Mouse (Mus musculus) stomach, embryonic 16.5 days (tissue): ENCODE data around the gene Gm13119. TPM values are rescaled to one million over a fixed set of nuclear protein-coding genes. Genes with fewer than 3 reads are reported as not detected.

Source experiments
- ATAC-seq: fragments of 200-750 bp; cut with Nextera tagmentation; 2 replicates; pipeline ENCODE4 v1.8.0; 2017; ENCODE audit warnings: moderate number of reproducible peaks, moderate TSS enrichment; ENCODE audit not compliant: insufficient read depth, low FRiP score
- H3K27ac ChIP-seq: fragments of 300-500 bp; sonication (generic); 2 replicates; pipeline ENCODE4 v1.5.1; 2014; ENCODE audit warnings: low read length
- H3K27me3 ChIP-seq: fragments of 300-500 bp; sonication (generic); 2 replicates; pipeline ENCODE4 v1.6.1; 2014; ENCODE audit warnings: low read length, control low read depth, mixed read lengths; ENCODE audit not compliant: control insufficient read depth, insufficient read depth
- H3K36me3 ChIP-seq: fragments of 300-500 bp; sonication (generic); 2 replicates; pipeline ENCODE4 v1.6.1; 2014; ENCODE audit warnings: low read length; ENCODE audit not compliant: control insufficient read depth, insufficient read depth
- H3K4me1 ChIP-seq: fragments of 300-500 bp; sonication (generic); 2 replicates; pipeline ENCODE4 v1.6.1; 2014; ENCODE audit warnings: low read length, control low read depth, mixed read lengths; ENCODE audit not compliant: control insufficient read depth, insufficient read depth
- H3K4me2 ChIP-seq: fragments of 300-500 bp; sonication (generic); 2 replicates; pipeline ENCODE4 v1.6.1; 2014; ENCODE audit warnings: low read depth, low read length, mixed read lengths
- H3K4me3 ChIP-seq: fragments of 300-500 bp; sonication (generic); replicated peaks from 2 replicates; pipeline ENCODE4 v1.5.1; 2014; ENCODE audit warnings: mild to moderate bottlenecking, low read length
- H3K9ac ChIP-seq: fragments of 300-500 bp; sonication (generic); 2 replicates; pipeline ENCODE4 v1.6.1; 2014; ENCODE audit warnings: low read length
- H3K9me3 ChIP-seq: fragments of 300-500 bp; sonication (generic); replicated peaks from 2 replicates; pipeline ENCODE4 v1.6.1; 2016; ENCODE audit warnings: low read length, control low read depth; ENCODE audit not compliant: control insufficient read depth
- WGBS: fragments of 180-500 bp; shearing (Covaris S2); extraction: QIAGEN DNeasy Blood & Tissue Kit; methylation state at CpG from one replicate; pipeline ENCODE4 v1.1.7; 2014; 5-methylcytosine and 5-hydroxymethylcytosine counted together
- polyA plus RNA-seq: library from polyadenylated mRNA; unstranded; fragments of >200 nt; fragmentation: Nextera tagmentation; extraction: Ambion mirVana; gene quantifications from 2 replicates; pipeline ENCODE4 v1.2.1, GENCODE M21; 2015

Gene Gm13119
- polyA plus RNA-seq, 1 experiment from 2014 or later: not detected

GRCm38 (mm10) chr4:144408290-144408689 is 50.5 kb downstream of the Gm13119 start, which contains the start of gene Pramef12:
Pramef12 (minus strand) TSS chr4:144408464.
- Histone ChIP-seq H3K36me3 (no peaks in the 10 kb centered on the region), H3K27me3 (no peaks in the 10 kb centered on the region), H3K9ac (no peak within 1 kb of the TSS), H3K4me3 (no peak within 1 kb of the TSS), H3K27ac (no peak within 1 kb of the TSS), H3K9me3 (no peaks in the 10 kb centered on the region), H3K4me1 (peaks cover 3% of the 10 kb centered on the region; the same call in 1 of the 2 replicates), H3K4me2 (no peak within 1 kb of the TSS)
- no peak for ATAC-seq
- WGBS: 71% methylated on average over 9 of the region's 9 CpGs

Other genes starting within 250 kb of the Gm13119 start
- not detected in 2 replicates for gene Oog3, start 195.3 kb upstream of the Gm13119 start, polyA plus RNA-seq
- gene Oog2, start 167.2 kb upstream of the Gm13119 start, polyA plus RNA-seq: not detected in 2 replicates
- not detected in 2 replicates for gene C87977, start 144.6 kb upstream of the Gm13119 start, polyA plus RNA-seq
- not detected in 2 replicates for gene Pramel5, start 77.5 kb upstream of the Gm13119 start, polyA plus RNA-seq
- not detected in 2 replicates for gene Gm13128, start 27.7 kb upstream of the Gm13119 start, polyA plus RNA-seq
- not detected in 2 replicates for gene Pramef20, start 20.0 kb downstream of the Gm13119 start, polyA plus RNA-seq
- 0.31 TPM in 1 of 2 replicates, not detected in the other for gene Pramef12, start 50.5 kb downstream of the Gm13119 start, polyA plus RNA-seq
- not detected in 2 replicates for gene 1700012P22Rik, start 80.8 kb downstream of the Gm13119 start, polyA plus RNA-seq
- gene Gm9944, start 95.4 kb downstream of the Gm13119 start, polyA plus RNA-seq: not detected in 2 replicates
- gene Aadacl3, start 105.8 kb downstream of the Gm13119 start, polyA plus RNA-seq: not detected in 2 replicates
- gene 9430007A20Rik, start 161.9 kb downstream of the Gm13119 start, polyA plus RNA-seq: not detected in 2 replicates
- gene Gm13124, start 207.2 kb downstream of the Gm13119 start, polyA plus RNA-seq: not detected in 2 replicates